Mouse (Mus musculus) kidney, adult 2 months (tissue): Measurements from ENCODE around the gene Srgap2.

Experiments used
- CTCF ChIP-seq: fragments of 200-500 bp; conservative IDR thresholded peaks from 2 replicates; pipeline ENCODE4 v1.5.1; 2011; ENCODE audit warnings: low read depth, mild to moderate bottlenecking, control low read depth, low read length, moderate library complexity, mixed read lengths; ENCODE audit not compliant: insufficient read depth, insufficient read length
- POLR2A ChIP-seq: fragments of 200-500 bp; IDR thresholded peaks from one replicate; pipeline ENCODE4 v1.6.1; 2011; ENCODE audit warnings: low read depth, low read length, control low read depth

DNA sequence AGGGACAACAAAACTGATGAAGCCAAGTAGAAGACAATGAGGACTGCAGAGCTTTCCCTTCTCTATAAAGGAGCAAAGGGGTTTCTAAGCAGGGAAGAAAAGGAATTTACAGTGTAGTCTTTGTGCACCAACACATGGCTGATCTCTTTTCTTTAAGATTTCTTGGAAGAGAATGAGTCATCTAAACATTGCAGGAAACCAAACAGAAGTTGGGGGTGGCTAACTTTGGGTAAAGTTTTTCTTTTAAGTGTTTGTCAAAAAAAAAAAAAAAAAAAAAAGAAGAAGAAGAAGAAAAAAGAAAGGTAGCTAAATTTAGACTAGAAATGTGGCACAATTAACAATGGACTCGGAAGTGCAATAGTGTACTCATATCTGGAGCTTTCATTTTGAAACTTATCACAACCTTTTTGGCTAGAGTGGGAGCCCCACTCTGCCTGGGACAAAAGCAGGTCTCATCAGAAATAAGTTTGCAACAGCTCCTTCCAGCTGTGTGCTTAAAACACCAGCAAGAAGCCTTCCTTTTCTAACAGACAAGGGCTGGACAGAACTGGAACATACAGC, 148.2 kb downstream of the Srgap2 start:
- TF ChIP-seq CTCF (no peak), POLR2A (no peak)
